Mouse (Mus musculus) urinary bladder, postnatal 25 days (tissue): ENCODE data around the gene Rcsd1.

ENCODE experiments used
- DNase-seq: peaks from one replicate; pipeline ENCODE4 v3.0.0; 2022; ENCODE audit warnings: low spot score

Gene Rcsd1

GRCm38 (mm10) chr1:165717711-165718542, 8.4 kb upstream of the Rcsd1 start:
- DNase-seq, result no peak

DNA sequence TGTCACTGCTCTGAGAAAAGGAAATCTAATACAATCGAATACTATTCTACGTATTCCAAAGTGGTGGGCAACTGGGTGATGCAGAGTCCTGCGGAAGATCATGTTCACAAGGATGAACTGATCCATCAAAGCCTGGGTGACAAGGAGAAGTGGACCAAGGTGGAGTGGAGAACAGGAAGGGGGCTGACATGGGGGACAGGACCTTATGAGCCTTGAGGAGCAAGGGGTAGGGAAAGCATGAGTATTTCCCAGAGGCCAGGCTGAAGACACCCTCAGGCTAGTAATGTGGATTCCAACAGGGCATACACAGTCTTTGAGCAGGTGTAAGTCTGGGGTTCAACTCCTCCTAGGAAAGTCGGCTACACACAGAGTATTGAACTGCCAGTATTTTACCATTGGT, 6.9 kb upstream of the Rcsd1 start:
- DNase-seq, result no peak

DNA sequence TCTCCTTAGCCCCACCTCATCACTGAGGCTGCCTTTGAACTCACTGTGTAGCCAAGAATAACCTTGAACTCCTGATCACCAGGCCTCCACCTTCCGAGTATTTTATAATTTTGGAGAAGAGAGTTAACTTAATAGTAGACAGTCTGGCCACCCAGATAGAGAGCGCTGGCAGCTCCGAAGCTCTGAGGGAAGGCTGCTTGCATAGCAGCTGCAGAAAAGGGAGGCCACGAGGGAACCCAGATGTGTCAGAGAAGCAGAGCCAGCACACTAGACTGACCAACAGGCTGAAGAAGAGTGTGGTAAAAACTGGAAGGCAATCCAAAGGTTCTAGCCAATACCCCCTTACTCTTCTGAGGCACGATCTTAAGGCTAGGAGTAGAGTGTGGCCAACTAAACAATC, 4.2 kb upstream of the Rcsd1 start:
- DNase-seq, result no peak

- DNase-seq, result no peak
These were observed 2.4 kb upstream of the Rcsd1 start for GRCm38 (mm10) chr1:165711914-165712313.

DNA sequence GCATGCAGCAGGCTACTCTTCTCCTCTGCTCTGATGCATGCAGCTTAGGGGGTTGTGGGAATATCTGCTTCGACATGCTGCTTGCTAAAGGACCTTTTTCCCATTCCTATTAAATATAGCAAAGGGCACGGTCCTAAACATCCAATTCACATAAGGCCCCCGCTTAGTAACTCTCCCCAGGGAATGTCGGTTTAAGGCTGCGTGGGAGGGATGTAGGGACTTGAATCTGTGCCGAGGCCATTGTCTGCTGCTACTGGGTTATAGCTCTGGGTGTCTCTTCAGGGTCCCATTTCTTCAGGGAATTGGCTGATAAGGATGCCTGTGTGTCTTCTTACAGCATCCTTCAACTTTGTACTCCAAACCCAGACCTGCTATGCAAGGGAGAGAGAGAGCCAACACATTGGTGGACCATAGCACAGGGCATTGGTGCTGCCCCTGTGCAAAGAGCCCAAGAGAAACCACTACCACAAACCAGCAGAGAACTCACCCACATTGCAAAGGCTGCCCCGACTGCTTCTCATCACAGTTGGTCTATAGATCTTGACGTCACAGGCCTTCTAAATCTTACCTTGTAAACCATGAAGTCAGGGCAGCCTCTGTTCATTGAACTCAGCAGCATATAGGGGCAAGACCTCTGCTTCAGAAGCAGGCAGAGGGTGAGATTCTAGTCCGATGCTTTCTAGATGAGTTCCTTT, 724 bp downstream of the Rcsd1 start:
- no peak for DNase-seq

DNA sequence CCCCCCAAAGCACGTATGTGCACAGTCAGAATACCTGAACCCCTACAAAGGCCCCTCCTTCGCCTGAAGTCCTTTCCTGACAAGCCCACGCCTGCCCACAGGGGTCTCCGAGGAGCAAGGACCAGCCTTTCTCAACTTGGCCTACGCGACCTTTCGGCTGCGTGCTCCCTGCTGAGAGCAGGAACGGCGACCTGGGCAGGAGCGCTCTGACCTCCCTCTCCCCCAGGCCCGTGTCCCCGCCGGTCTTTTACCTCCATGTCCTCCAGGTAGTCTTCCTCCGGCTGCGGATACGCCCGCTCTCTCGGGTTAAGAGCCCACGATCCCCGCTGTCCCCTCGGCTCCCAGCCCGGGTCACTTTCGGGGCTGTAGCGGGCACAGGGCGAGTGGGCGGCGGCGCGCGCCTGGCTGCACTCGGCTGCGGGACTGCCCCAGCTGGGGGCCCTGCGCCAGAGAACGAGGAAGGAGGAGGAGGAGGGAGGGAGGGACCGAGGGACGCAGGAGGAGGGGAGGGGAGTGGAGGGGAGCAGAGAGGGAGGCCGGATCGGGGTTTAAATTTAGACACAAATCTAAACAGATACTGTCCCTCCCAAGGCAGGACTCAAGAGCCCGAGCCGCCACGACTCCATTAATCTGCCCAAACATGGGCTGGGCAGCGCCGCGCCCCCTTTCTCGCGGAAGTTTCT, 1.8 kb downstream of the Rcsd1 start:
- peak; percentile 46 for DNase-seq

GRCm38 (mm10) chr1:165707241-165707639, 2.3 kb downstream of the Rcsd1 start:
- DNase-seq, result no peak

- DNase-seq, result no peak
These were observed 3.1 kb downstream of the Rcsd1 start for GRCm38 (mm10) chr1:165706492-165706891.

DNA sequence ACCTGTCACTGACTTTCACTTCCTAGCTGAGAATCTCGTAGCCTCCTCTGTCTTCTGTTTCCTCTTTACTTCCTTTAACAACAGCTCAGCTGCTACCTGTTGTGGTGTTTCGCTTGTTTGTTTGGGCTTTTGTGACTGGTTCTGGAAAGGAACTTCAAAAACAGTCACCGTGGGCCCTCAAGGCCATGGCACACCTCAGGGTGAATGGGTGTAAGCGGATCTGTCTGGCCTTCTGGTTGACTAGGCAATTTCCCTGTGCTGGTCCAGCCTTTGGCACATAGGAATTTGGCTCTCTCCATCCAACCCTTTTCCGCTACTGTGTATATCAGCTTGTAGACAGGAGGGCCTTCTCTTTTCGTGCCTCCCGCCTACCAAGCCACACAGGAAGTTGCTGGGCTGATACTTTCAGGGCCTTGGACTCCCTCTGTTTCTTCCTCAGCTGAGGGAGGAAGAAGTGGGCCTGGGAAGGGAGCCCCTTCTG, 3.6 kb downstream of the Rcsd1 start:
- DNase-seq, result no peak

DNA sequence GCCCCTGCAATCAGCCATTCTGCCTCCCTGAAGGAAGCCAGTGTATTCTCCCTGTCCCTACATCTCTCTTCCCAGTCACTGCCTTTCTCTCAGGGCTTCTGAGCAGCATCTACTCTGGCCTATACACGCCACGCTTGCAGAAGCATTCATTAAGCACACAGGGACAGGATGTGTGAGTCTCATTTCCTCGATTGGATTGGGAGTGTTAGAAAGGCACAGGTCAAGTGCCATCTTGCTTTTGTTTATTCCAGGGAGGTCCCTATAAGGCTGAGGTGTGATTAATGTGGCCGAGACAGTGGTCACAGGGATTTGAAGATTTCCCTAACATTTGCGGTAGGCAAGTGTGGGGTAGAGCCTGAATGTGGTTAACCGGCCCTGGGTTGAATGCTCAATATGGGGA, 4.2 kb downstream of the Rcsd1 start:
- no peak for DNase-seq

GRCm38 (mm10) chr1:165704841-165705240, 4.7 kb downstream of the Rcsd1 start:
- no peak for DNase-seq

DNA sequence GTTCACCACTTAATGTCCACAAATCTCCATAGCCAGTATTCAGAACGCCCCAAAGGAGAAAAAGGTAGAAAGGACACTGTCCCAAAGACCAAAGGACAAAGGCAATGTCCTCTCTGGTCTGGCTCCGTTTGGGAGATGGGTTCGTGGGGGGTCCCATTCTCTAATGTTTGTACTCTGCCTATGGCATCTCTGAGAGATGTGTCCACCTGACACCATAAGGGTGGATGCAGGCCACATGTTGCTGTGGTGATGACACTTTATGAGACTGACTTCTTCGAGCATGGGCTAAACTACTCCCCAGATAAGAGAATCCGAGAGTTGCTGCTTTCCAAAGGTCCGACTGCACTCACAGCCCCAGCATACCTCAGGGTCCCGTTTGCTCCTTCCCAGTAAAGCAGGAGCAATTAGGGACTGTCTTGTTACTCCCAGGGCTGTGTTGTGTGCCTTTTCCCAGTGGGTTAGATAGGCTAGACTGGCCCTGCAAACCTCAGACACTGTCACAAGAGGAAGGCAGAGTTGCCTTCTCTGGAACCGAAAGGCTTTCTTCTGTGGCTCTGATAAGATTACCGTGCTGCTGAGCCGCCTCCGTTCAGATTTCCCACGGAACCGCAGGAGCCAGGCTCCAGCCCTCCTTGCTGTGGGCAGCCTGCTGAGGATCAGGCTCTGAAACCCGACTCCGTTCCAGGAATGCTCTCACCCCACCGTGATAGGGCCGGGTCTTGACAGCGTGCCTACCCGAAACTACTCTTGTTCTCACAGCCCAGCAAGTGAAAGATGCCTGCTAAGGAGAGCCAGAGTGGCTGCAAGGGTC, 7.1 kb downstream of the Rcsd1 start:
- no peak for DNase-seq

- DNase-seq, result no peak
These were observed 8.0 kb downstream of the Rcsd1 start for GRCm38 (mm10) chr1:165701562-165701961.

DNA sequence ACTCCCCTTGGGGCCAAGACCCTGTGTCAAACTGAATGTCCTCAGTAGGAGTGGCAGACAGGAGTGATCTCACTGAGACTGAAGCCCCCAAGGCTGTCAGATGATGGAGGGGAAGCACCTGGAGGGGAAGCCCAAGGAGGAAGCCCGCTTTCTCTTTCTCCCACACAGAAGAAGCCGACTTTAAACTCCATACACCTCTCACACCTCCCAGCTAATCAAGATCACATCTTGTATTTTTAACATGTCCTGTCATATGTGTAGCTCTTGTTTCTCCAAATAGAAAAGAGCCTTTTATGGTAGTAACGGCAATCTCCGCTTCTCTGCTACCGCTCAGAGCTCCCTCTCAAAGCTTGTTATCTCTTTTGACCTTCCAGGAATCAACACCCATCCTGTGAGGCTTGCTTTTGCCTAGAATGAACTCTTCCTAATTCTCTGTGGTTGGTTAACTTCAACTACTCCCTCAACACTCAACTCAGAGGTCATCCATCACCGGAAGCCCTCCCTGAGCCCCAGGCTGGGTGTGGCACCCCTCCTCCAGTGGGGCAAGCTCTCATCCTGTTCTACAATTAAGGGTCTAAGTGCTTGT, 8.5 kb downstream of the Rcsd1 start:
- DNase-seq, result no peak

DNA sequence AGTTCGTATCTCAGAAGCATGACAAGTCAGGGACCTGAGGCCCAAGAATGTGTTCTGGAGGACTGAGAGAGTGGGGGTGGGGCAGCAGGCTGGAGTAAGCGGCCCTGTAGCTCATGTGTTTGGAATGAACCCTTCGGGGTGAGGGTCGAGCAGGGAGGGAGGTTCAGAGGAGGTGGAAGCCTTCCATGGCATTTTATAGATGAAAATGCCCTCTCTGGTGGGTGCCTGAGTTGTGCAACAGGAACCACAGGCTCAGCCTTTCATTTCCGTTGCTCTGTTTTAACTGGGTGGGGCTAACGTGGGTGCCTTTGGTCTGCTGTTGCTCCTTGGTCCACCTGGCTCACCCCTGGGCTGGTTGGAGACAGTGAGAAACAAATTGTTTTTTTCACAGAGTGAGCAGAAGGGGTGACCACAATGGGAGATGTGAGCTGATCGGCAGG, 9.2 kb downstream of the Rcsd1 start:
- DNase-seq, result no peak

DNA sequence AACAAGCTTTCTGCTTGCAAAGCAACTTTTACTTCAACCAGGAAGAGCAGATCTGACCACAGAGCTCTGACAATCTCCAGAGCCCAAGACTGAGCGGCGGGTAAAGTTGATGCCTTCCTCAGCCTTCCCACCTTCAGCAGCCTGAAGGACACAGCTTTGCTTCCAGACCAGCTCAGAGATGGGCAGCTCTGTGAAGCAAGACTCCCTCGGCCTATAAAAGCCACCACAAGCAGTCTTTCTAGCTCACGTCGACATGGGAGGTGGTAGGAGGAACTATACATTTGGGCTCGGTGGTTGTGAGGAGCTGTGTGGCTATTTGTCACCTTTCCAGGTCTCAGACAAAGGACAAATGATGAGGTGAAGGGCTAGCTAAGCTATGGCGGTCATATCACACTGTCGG, 11.9 kb downstream of the Rcsd1 start:
- no peak for DNase-seq

- no peak for DNase-seq
These were observed 12.7 kb downstream of the Rcsd1 start for GRCm38 (mm10) chr1:165696870-165697269.

DNA sequence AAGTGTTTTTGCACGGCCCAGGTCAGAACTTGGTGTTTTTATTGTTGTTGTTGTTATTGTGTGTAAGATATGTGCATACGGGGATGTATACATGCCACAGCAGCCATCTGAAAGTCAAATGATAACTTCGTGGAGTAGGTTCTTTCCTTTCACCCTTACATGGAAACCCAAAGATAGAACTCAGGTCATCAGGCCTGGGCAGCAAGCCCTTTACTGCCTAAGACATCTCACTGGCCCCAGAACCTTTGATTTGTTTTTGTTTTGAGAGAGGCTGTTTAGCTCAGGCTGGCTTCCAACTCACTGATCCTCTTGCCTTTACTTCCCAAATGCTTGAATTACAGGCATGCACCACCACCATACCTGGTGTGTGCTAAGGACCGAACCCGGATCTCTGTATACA, 13.5 kb downstream of the Rcsd1 start:
- DNase-seq, result no peak

DNA sequence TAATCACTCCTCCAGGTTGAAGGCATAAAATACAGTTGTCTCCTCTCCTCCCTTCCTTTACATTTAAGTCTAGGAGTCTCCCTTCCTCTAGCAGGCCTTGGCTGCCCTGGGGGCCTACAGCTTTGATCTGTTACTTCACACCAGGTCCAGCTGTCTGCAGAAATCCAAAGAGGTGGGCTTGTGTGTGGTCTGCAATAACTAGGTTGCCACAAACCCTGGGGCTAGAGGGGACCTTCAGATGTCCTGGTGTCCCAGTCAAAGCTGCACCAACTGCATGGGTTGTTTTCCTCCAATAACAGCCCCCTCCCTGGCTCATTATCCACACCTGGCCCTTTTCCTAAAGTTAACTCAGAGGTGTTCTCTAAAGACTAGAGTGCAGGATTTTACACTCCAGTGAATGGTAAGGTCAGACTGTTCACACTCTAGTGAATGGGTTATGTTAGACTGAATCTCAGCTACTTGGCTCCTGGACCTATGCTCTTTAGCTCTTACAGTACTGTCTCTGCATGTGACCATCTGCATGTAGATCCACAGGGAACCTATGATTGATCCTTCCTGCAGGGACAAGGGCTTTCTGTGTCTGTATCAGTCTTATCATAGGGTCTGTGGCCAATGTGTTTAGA, 14.1 kb downstream of the Rcsd1 start:
- DNase-seq, result no peak

DNA sequence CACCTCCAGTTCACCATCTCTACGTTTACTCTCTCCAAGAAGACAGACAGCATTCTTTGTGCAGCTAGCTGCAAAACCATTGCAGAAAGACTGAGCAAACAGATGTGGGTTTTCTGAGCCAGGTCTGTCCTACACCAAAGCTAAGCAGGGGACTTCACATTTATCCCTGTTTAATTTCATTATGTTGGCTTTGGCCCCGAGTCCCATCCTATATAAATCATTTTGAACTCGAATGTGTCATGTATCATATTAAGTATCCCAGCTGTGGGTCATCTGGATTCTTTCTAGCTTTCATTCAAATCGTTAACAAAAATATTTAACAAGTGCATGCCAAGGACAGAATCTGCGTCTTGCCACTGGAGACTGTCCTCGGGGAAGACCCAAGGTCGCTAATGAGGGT, 15.7 kb downstream of the Rcsd1 start:
- DNase-seq, result no peak

DNA sequence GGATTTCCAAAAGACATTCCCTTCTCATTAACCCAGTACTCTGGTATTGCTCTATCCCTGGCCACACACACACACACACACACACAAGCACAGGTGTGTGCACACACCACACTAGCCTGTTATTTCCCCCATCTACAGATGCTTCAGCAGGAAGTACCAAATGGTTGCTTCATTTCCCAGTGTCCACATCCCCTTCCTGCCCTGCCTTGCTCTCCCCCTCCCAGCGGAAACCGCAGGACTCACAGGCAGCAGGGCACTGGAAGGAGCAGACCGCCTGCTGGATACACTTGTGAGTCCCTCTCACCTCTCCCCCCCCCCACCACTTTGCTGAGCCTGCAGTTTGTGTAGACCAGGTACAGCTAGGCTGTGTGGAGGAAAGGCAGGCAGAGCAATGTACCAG, 18.0 kb downstream of the Rcsd1 start:
- no peak for DNase-seq
